Mouse (Mus musculus) lung, adult 2 months (tissue): ENCODE measurements around the gene Atxn2.
"Not testable (repeated sequence)": the region's sequence is repeated elsewhere in the genome, so short reads cannot be mapped to it uniquely, and the experiment has no call there.

Experiments
- CTCF ChIP-seq: fragments of 200-500 bp; IDR thresholded peaks from 2 replicates; pipeline ENCODE4 v1.5.1; 2011; ENCODE audit warnings: mild to moderate bottlenecking, low read length, control low read depth; ENCODE audit not compliant: insufficient read depth
- POLR2A ChIP-seq: fragments of 200-500 bp; IDR thresholded peaks from 2 replicates; pipeline ENCODE4 v1.6.1; 2011; ENCODE audit warnings: low read depth, mild to moderate bottlenecking, control low read depth, low read length, borderline replicate concordance; ENCODE audit errors: extremely low read depth

- not testable (repeated sequence) for TF ChIP-seq CTCF, POLR2A
These were observed 27.0 kb downstream of the Atxn2 start for GRCm38 (mm10) chr5:121738162-121738561.
